Mouse (Mus musculus) E14TG2a.4 (cell line): ENCODE results near the gene Fnbp1l.

ENCODE experiments used
- CTCF ChIP-seq: conservative IDR thresholded peaks from 2 replicates; pipeline ENCODE4 v1.5.1; 2014; ENCODE audit warnings: low read length
- POU5F1 ChIP-seq: IDR thresholded peaks from 2 replicates; pipeline ENCODE4 v1.6.1; 2014; ENCODE audit warnings: low read length, borderline replicate concordance

DNA sequence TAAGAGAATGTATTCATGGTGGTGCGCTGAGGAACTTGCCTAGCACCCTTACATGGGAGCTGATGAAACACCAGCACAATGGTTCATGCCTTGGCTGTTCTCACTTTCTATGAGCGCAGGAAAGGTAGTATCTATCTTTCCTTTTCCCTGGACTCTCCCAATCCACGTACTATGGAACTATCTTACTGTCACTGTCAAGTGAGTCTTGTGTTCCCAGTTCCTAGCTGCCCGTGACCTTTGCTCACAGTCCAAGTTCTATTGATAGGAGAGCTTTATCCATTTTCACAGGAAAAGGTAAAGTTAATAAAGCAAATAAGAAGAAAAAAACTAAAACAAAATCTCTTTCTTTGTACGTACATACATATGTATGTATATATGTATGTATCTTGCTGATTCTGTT lies 28.7 kb downstream of the Fnbp1l start:
- TF ChIP-seq CTCF, result no peak
- no peak for TF ChIP-seq POU5F1
